Mouse (Mus musculus) midbrain, embryonic 16.5 days (tissue): ENCODE measurements around the gene Tbcd. TPM values are rescaled to one million over a fixed set of nuclear protein-coding genes. Genes with fewer than 3 reads are reported as not detected.

Experiments
- ATAC-seq: fragments of 200-750 bp; cut with Nextera tagmentation; 2 replicates; pipeline ENCODE4 v1.8.0; 2017; ENCODE audit warnings: moderate TSS enrichment
- H3K27ac ChIP-seq: fragments of 300-500 bp; sonication (generic); 2 replicates; pipeline ENCODE4 v1.5.1; 2014; ENCODE audit warnings: mild to moderate bottlenecking, low read length, mixed read lengths
- H3K27me3 ChIP-seq: fragments of 300-500 bp; sonication (generic); 2 replicates; pipeline ENCODE4 v1.6.1; 2014; ENCODE audit warnings: low read depth, low read length, mixed read lengths; ENCODE audit not compliant: control insufficient read depth, insufficient read depth
- H3K36me3 ChIP-seq: fragments of 300-500 bp; sonication (generic); 2 replicates; pipeline ENCODE4 v1.6.1; 2014; ENCODE audit warnings: mild to moderate bottlenecking, low read length, moderate library complexity, mixed read lengths; ENCODE audit not compliant: control insufficient read depth, insufficient read depth
- H3K4me1 ChIP-seq: fragments of 300-500 bp; sonication (generic); 2 replicates; pipeline ENCODE4 v1.6.1; 2014; ENCODE audit warnings: mild to moderate bottlenecking, low read length, mixed read lengths; ENCODE audit not compliant: control insufficient read depth, insufficient read depth
- H3K4me2 ChIP-seq: fragments of 300-500 bp; sonication (generic); 2 replicates; pipeline ENCODE4 v1.6.1; 2014; ENCODE audit warnings: mild to moderate bottlenecking, low read length, mixed read lengths
- H3K4me3 ChIP-seq: fragments of 300-500 bp; sonication (generic); 2 replicates; pipeline ENCODE4 v1.5.1; 2014; ENCODE audit warnings: low read depth, mild to moderate bottlenecking, low read length, moderate library complexity, mixed read lengths
- H3K9ac ChIP-seq: fragments of 300-500 bp; sonication (generic); 2 replicates; pipeline ENCODE4 v1.6.1; 2014; ENCODE audit warnings: low read depth, low read length, mixed read lengths
- H3K9me3 ChIP-seq: fragments of 300-500 bp; sonication (generic); replicated peaks from 2 replicates; pipeline ENCODE4 v1.6.1; 2014; ENCODE audit warnings: mild to moderate bottlenecking, low read length, mixed read lengths; ENCODE audit not compliant: control insufficient read depth, poor library complexity, severe bottlenecking
- WGBS: fragments of 180-500 bp; shearing (Covaris S2); extraction: QIAGEN DNeasy Blood & Tissue Kit; methylation state at CpG from one replicate; pipeline ENCODE4 v1.1.7; 2014; 5-methylcytosine and 5-hydroxymethylcytosine counted together
- polyA plus RNA-seq: library from polyadenylated mRNA; unstranded; fragments of >200 nt; fragmentation: Nextera tagmentation; extraction: Ambion mirVana; gene quantifications from 2 replicates; pipeline ENCODE4 v1.2.1, GENCODE M21; 2015

Gene Tbcd
- polyA plus RNA-seq, 1 experiment from 2014 or later, result 62.5 TPM

DNA sequence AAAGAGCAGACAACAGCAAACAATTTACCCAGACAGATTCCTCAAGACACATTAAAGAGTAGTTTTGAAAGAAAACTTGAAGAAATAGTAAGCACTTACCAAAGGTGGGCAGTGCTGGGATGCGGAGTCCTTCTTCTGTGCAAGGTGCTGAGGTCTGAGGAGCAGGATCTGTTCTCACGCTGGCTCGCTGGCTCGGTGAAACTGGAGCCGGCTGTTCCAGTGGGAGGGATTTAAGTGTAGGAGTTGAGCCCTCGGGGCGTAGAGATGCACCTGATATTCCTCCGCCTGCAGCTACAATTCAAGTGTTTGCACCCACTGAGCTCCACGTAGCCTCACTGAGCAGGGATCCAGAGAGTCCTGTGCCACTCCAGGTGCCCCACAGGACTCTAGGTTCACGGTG, 67.4 kb downstream of the Tbcd start, which contains the start of gene Zfp750:
Gene Zfp750 (minus strand): TSS at position 203 of the 400 bp plus-strand sequence.
- no peaks in the 10 kb centered on the region for H3K27me3 ChIP-seq
- no peaks in the 10 kb centered on the region for H3K4me1 ChIP-seq
- no peak for ATAC-seq
- no peaks in the 10 kb centered on the region for H3K9me3 ChIP-seq
- no peak within 1 kb of the TSS for H3K9ac ChIP-seq
- no peak within 1 kb of the TSS for H3K4me3 ChIP-seq
- 52% methylated on average over 10 of the region's 10 CpGs for WGBS
- no peaks in the 10 kb centered on the region for H3K36me3 ChIP-seq
- H3K4me2 ChIP-seq, result no peak within 1 kb of the TSS
- H3K27ac ChIP-seq, result no peak within 1 kb of the TSS

DNA sequence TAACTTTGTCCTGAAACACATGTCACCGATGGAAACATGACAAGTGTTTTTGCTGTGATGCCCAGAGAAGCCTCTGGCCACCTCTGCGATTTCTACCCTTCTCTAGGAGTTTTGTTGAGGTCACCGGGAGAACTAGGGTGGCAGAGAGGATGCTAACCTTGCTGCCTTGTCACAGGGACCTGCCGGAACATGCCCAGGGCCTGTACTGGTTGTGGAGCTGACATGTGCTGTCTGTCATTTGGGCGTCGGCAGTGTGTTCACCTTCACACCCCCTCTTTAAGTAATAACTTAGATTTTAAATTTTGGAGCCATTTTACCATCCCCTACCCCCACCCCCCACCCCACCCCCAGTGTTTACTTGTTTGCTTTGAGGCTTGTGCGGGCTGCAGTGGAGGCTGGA, 68.0 kb downstream of the Tbcd start:
- WGBS, result 91% methylated on average over 7 of the region's 7 CpGs
- no peaks in the 10 kb centered on the region for H3K36me3 ChIP-seq
- no peak for ATAC-seq
- H3K27ac ChIP-seq, result no peak overlapping the region
- H3K27me3 ChIP-seq, result no peaks in the 10 kb centered on the region
- no peak overlapping the region for H3K9ac ChIP-seq
- no peak overlapping the region for H3K4me3 ChIP-seq
- H3K9me3 ChIP-seq, result no peaks in the 10 kb centered on the region
- no peaks in the 10 kb centered on the region for H3K4me1 ChIP-seq
- H3K4me2 ChIP-seq, result no peak overlapping the region

DNA sequence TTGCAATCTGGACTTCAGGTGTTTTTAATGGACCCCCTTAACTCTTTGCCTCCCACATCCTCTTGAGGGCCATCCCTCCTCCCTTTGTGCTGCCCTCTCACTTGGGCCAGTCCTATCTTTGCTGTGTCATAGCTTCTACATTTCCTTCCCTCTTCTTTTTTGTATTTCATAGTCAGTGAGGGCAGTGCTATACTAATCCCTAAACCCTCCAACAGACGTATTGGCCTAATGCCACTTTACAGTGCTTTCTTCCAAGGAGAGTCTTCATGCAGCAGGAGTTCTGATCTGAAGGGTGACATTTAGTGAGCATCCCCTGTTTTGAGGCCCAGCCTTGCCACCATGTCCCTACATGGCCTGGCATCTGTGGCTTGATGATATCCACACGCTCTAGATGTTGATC, 69.0 kb downstream of the Tbcd start:
- Histone ChIP-seq H3K9ac (no peak overlapping the region), H3K27me3 (no peaks in the 10 kb centered on the region), H3K9me3 (no peaks in the 10 kb centered on the region), H3K27ac (no peak overlapping the region), H3K4me3 (no peak overlapping the region), H3K36me3 (no peaks in the 10 kb centered on the region), H3K4me2 (no peak overlapping the region), H3K4me1 (no peaks in the 10 kb centered on the region)
- WGBS, result 82% methylated on average over 2 of the region's 2 CpGs
- no peak for ATAC-seq

DNA sequence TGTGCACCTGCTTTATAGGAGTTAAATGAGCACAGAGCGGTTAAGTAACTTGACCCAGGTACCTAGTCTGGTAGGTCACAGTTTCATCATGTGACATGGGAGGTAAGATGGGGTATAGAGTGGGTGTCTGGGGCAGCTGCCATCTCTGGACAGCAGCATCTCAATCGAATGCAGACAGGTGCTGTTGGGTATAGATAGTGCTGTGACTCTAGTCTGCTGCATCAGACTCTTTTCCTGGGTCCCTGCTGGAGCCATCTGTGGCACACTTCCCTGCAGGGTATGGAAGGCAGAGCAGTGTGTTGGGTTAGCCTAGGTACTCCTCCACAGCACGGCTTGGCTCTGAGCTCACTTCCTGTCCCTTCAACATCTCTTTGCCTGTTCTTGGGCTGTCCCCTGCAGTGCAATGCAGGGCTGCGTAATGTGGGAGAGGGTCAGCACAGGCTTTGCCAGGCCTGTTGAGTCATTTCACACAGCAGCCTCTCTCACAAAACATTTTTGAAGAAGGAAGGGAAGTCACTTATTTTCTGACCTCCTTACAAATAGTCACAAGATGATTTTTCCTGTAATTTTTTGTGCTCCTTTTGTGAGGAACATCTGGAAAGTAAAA, 70.5 kb downstream of the Tbcd start:
- H3K27ac ChIP-seq, result no peak overlapping the region
- 90% methylated on average over 4 of the region's 4 CpGs for WGBS
- H3K4me1 ChIP-seq, result no peaks in the 10 kb centered on the region
- H3K4me3 ChIP-seq, result no peak overlapping the region
- H3K36me3 ChIP-seq, result no peaks in the 10 kb centered on the region
- H3K9me3 ChIP-seq, result no peaks in the 10 kb centered on the region
- no peak overlapping the region for H3K9ac ChIP-seq
- no peak overlapping the region for H3K4me2 ChIP-seq
- no peak for ATAC-seq
- no peaks in the 10 kb centered on the region for H3K27me3 ChIP-seq

DNA sequence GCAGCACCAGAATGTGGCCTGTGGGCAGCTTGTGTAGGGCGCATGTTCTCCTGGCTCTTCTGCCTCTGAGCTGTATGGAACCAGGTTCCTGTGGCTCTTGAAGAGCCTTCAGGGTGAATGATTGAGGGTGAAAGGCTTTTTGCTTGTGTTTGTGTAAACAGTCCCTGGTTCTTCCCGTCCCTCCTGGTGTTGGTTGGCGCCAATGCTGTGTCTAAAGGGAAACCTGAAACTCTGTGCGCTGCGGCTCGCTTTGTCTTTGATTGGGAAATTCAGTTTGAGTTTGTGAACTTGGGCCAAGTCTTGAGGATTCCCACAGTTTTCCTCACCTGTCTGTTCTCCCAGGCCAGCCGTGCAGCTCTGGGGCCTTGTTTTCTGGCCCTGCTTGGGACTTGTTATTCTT, 72.4 kb downstream of the Tbcd start:
- H3K4me3 ChIP-seq, result no peak overlapping the region
- 96% methylated on average over 7 of the region's 7 CpGs for WGBS
- no peak for ATAC-seq
- H3K9me3 ChIP-seq, result no peaks in the 10 kb centered on the region
- H3K27ac ChIP-seq, result no peak overlapping the region
- no peak overlapping the region for H3K4me2 ChIP-seq
- H3K9ac ChIP-seq, result no peak overlapping the region
- H3K27me3 ChIP-seq, result no peaks in the 10 kb centered on the region
- H3K4me1 ChIP-seq, result no peaks in the 10 kb centered on the region
- no peaks in the 10 kb centered on the region for H3K36me3 ChIP-seq

DNA sequence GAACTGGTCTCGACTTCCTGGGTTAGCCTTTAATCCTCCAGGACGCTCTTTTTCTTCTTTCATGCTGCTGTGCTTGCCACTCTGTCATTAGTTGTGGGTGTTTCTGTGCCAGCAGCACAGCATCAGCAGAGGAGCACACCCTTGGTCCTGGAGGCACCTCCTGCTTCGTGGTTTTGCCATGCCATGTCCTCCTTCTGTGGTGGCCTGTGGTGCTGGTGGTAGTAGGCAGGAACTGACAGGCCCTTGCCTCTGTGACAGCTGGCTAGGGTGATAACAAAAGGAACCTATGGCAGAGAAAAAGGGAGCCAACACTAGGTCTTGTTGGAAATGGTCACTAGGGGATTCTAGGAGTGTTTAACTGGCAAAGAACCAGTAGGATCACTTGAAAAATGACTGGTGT, 78.0 kb downstream of the Tbcd start:
- Histone ChIP-seq H3K27ac (no peak overlapping the region), H3K4me2 (no peak overlapping the region), H3K9ac (no peak overlapping the region), H3K27me3 (no peaks in the 10 kb centered on the region), H3K9me3 (no peaks in the 10 kb centered on the region), H3K36me3 (no peaks in the 10 kb centered on the region), H3K4me1 (no peaks in the 10 kb centered on the region), H3K4me3 (no peak overlapping the region)
- 95% methylated on average over 3 of the region's 3 CpGs for WGBS
- no peak for ATAC-seq

DNA sequence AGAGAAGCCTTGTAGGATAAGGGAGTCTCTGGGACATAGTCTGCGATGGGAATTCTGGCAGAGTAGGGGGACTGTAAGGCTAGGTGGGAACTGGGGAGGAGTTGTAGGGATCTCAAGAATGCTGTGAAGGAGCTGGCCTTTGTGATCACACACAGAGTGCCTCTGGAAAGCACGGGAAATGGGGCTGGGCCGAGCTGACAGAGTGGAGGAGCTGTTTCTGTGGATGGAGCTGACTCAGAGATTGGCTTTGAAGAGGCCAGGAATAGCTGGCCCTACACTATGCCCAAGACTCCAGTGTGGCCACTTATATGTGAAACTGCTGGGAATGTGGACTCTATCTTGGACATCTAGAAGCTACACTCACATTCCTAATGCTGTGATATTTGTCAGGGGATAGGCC, 84.8 kb downstream of the Tbcd start:
- H3K9ac ChIP-seq, result no peak overlapping the region
- no peak overlapping the region for H3K4me2 ChIP-seq
- H3K36me3 ChIP-seq, result peaks cover 4% of the 10 kb centered on the region; the same call in 1 of the 2 replicates
- 73% methylated on average over 3 of the region's 3 CpGs for WGBS
- H3K4me3 ChIP-seq, result no peak overlapping the region
- H3K27me3 ChIP-seq, result no peaks in the 10 kb centered on the region
- no peaks in the 10 kb centered on the region for H3K4me1 ChIP-seq
- no peaks in the 10 kb centered on the region for H3K9me3 ChIP-seq
- ATAC-seq, result no peak
- H3K27ac ChIP-seq, result no peak overlapping the region

DNA sequence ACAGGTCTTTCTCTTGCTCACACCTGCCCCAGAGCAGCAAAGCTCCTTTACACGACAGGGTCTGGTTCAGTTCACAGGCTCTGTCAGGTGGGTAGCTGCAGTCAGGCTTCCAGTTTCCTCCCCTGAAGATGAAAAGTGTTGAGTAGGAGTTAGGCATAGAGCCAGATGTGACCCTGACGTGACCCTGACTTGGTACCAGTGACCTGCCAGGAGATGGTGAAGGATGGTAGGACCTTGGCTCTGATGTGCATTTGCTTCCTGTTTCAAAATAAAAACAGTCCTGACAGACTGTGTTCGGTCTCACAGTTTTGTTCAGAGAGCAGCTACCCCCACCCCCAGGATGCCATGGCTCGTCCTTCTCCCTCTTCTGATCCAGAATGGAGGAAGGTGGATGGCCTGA, 90.7 kb downstream of the Tbcd start:
- H3K9ac ChIP-seq, result no peak overlapping the region
- WGBS, result 88% methylated on average over 4 of the region's 4 CpGs
- H3K27me3 ChIP-seq, result no peaks in the 10 kb centered on the region
- H3K27ac ChIP-seq, result no peak overlapping the region
- H3K36me3 ChIP-seq, result peaks cover 6% of the 10 kb centered on the region; the same call in 1 of the 2 replicates
- no peak for ATAC-seq
- no peaks in the 10 kb centered on the region for H3K4me1 ChIP-seq
- H3K9me3 ChIP-seq, result no peaks in the 10 kb centered on the region
- H3K4me2 ChIP-seq, result no peak overlapping the region
- no peak overlapping the region for H3K4me3 ChIP-seq

DNA sequence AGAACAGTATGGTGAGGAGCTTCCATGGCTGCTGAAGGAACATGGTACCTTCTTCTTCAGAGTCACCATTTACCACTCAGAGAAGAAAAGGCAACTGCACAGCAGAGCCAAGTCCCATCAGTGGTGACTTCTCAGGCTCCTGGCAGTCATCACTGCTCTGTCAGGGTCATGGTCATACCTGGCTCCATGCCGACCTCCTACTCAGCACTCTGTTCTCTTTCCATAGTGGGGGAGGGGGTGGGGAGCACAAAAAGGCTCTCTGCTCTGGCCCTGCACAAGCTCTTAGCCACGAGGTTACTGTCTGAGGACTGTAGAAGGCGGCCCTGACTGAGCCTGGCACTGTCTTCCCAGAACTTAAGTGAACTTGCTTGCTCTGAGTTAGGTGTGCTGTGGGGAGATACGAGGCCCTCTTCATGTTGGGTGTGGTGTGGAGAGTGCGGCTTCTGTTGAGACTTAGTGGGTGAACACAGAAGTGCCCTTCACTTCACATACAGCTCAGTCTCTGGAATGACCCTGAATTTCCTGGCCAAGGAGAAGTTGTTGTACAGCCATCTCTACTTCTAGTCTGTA, 91.6 kb downstream of the Tbcd start:
- Histone ChIP-seq H3K27ac (no peak overlapping the region), H3K9me3 (no peaks in the 10 kb centered on the region), H3K4me3 (no peak overlapping the region), H3K36me3 (peaks cover 6% of the 10 kb centered on the region; the same call in 1 of the 2 replicates), H3K4me2 (no peak overlapping the region), H3K9ac (no peak overlapping the region), H3K4me1 (no peaks in the 10 kb centered on the region), H3K27me3 (no peaks in the 10 kb centered on the region)
- no peak for ATAC-seq
- WGBS, result 96% methylated on average over 5 of the region's 5 CpGs
